Mouse (Mus musculus) heart, embryonic 14.5 days (tissue): Measurements from ENCODE around the gene Csf3. TPM values are rescaled to one million over a fixed set of nuclear protein-coding genes. Genes with fewer than 3 reads are reported as not detected.

ENCODE experiments used
- ATAC-seq: fragments of 200-750 bp; cut with Nextera tagmentation; 2 replicates; pipeline ENCODE4 v1.8.0; 2017; ENCODE audit warnings: low read depth, moderate TSS enrichment; ENCODE audit not compliant: insufficient number of reproducible peaks, insufficient read depth, low FRiP score
- H3K27ac ChIP-seq, 2 experiments: fragments of 200-500 bp in 1 of 2; fragments of 300-500 bp in 1 of 2; sonication (generic) in 1 of 2; replicated peaks in 1 of 2; 2 replicates each; pipeline ENCODE4 v1.5.1; 2012 to 2014; ENCODE audit warnings: low read depth in 2 of 2, low read length in 2 of 2, control low read depth in 1 of 2, mild to moderate bottlenecking in 1 of 2, mixed read lengths in 1 of 2; ENCODE audit not compliant: control insufficient read depth in 1 of 2, insufficient read depth in 1 of 2
- H3K27me3 ChIP-seq: fragments of 300-500 bp; sonication (generic); 2 replicates; pipeline ENCODE4 v1.6.1; 2014; ENCODE audit warnings: mild to moderate bottlenecking, low read length, control low read depth; ENCODE audit not compliant: control insufficient read depth, insufficient read depth
- H3K36me3 ChIP-seq: fragments of 300-500 bp; sonication (generic); 2 replicates; pipeline ENCODE4 v1.6.1; 2014; ENCODE audit warnings: mild to moderate bottlenecking, control low read depth, low read length, mixed read lengths; ENCODE audit not compliant: control insufficient read depth, insufficient read depth
- H3K4me1 ChIP-seq, 2 experiments: fragments of 200-500 bp in 1 of 2; fragments of 300-500 bp in 1 of 2; sonication (generic) in 1 of 2; 2 replicates each; pipeline ENCODE4 v1.6.1; 2012 to 2014; ENCODE audit warnings: low read length in 2 of 2, control low read depth in 1 of 2, mixed read lengths in 1 of 2; ENCODE audit not compliant: control insufficient read depth in 2 of 2, insufficient read depth in 2 of 2
- H3K4me2 ChIP-seq: fragments of 300-500 bp; sonication (generic); 2 replicates; pipeline ENCODE4 v1.6.1; 2014; ENCODE audit warnings: mild to moderate bottlenecking, low read length
- H3K4me3 ChIP-seq, 2 experiments: fragments of 200-500 bp in 1 of 2; fragments of 300-500 bp in 1 of 2; sonication (generic) in 1 of 2; 2 replicates each; pipeline ENCODE4 v1.5.1; 2012 to 2014; ENCODE audit warnings: low read length in 2 of 2, mild to moderate bottlenecking in 2 of 2, control low read depth in 1 of 2, low read depth in 1 of 2, moderate library complexity in 1 of 2; ENCODE audit not compliant: control insufficient read depth in 1 of 2, insufficient read depth in 1 of 2
- H3K9ac ChIP-seq: fragments of 300-500 bp; sonication (generic); 2 replicates; pipeline ENCODE4 v1.6.1; 2014; ENCODE audit warnings: mild to moderate bottlenecking, low read length
- H3K9me3 ChIP-seq: fragments of 300-500 bp; sonication (generic); 2 replicates; pipeline ENCODE4 v1.6.1; 2016; ENCODE audit warnings: low read length, control low read depth; ENCODE audit not compliant: control insufficient read depth
- WGBS: fragments of 180-500 bp; shearing (Covaris S2); extraction: QIAGEN DNeasy Blood & Tissue Kit; methylation state at CpG from one replicate; pipeline ENCODE4 v1.1.7; 2014; 5-methylcytosine and 5-hydroxymethylcytosine counted together
- polyA plus RNA-seq: library from polyadenylated mRNA; unstranded; fragments of >200 nt; fragmentation: Nextera tagmentation; extraction: Ambion mirVana; gene quantifications from 2 replicates; pipeline ENCODE4 v1.2.1, GENCODE M21; 2014

Csf3 gene
- polyA plus RNA-seq, 1 experiment from 2014 or later = not detected

GRCm38 (mm10) chr11:98720756-98721155 lies 19.7 kb downstream of the Csf3 start:
- Histone ChIP-seq H3K4me2 (no peak overlapping the region), H3K9me3 (no peaks in the 10 kb centered on the region), H3K27me3 (no peaks in the 10 kb centered on the region), H3K27ac (peak overlapping the region in 1 of 2 experiments; percentile 90; a peak in 2 of 4 replicates), H3K9ac (no peak overlapping the region), H3K36me3 (peaks cover 42% of the 10 kb centered on the region), H3K4me3 (no peak overlapping the region), H3K4me1 (peaks cover 7 to 15% of the 10 kb centered on the region in 2 experiments; a peak in 3 of 4 replicates)
- WGBS = 64% methylated on average over 2 of the region's 2 CpGs
- ATAC-seq = no peak

GRCm38 (mm10) chr11:98721458-98722226 lies 20.6 kb downstream of the Csf3 start:
- peaks cover 7 to 15% of the 10 kb centered on the region in 2 experiments; a peak in 3 of 4 replicates for H3K4me1 ChIP-seq
- H3K4me3 ChIP-seq = no peak overlapping the region
- peak overlapping the region; percentile 90 for H3K27ac ChIP-seq
- H3K9ac ChIP-seq = peak overlapping the region; percentile 9; the same call in 1 of the 2 replicates
- no peaks in the 10 kb centered on the region for H3K9me3 ChIP-seq
- ATAC-seq = peak; percentile 68
- WGBS = 43% methylated on average over 24 of the region's 24 CpGs
- no peaks in the 10 kb centered on the region for H3K27me3 ChIP-seq
- peak overlapping the region; percentile 32; the same call in 1 of the 2 replicates for H3K4me2 ChIP-seq
- peaks cover 39% of the 10 kb centered on the region for H3K36me3 ChIP-seq

GRCm38 (mm10) chr11:98723098-98723497 lies 22.0 kb downstream of the Csf3 start:
- Histone ChIP-seq H3K9ac (0 out of 2 replicates have a peak overlapping the region, but pooled peaks have one; percentile 6), H3K27me3 (no peaks in the 10 kb centered on the region), H3K4me2 (no peak overlapping the region), H3K4me1 (peaks cover 7 to 15% of the 10 kb centered on the region in 2 experiments; a peak in 3 of 4 replicates), H3K9me3 (no peaks in the 10 kb centered on the region), H3K27ac (no peak overlapping the region), H3K36me3 (peaks cover 40% of the 10 kb centered on the region), H3K4me3 (no peak overlapping the region)
- ATAC-seq = no peak
- WGBS = 78% methylated on average over 7 of the region's 7 CpGs

GRCm38 (mm10) chr11:98725926-98726506 lies 25.0 kb downstream of the Csf3 start:
- peaks cover 40% of the 10 kb centered on the region for H3K36me3 ChIP-seq
- 92% methylated on average over 15 of the region's 15 CpGs for WGBS
- H3K4me1 ChIP-seq = peaks cover 11 to 21% of the 10 kb centered on the region in 2 experiments
- H3K9me3 ChIP-seq = no peaks in the 10 kb centered on the region
- no peak overlapping the region for H3K4me2 ChIP-seq
- no peak for ATAC-seq
- no peaks in the 10 kb centered on the region for H3K27me3 ChIP-seq
- H3K9ac ChIP-seq = no peak overlapping the region
- H3K4me3 ChIP-seq = no peak overlapping the region
- no peak overlapping the region for H3K27ac ChIP-seq

- H3K4me3 ChIP-seq = peak within 1 kb of the TSS; percentile 47 to 89
- H3K9ac ChIP-seq = peak within 1 kb of the TSS; percentile 78
- H3K36me3 ChIP-seq = peaks cover 33% of the 10 kb centered on the region
- under 1% methylated on average over 16 of the region's 16 CpGs for WGBS
- peak within 1 kb of the TSS; percentile 76 for H3K4me2 ChIP-seq
- peak; percentile 81 for ATAC-seq
- H3K4me1 ChIP-seq = peaks cover 4 to 10% of the 10 kb centered on the region in 2 experiments
- H3K27ac ChIP-seq = peak within 1 kb of the TSS; percentile 11 to 69; a peak in 3 of 4 replicates
- peaks cover under 1% of the 10 kb centered on the region; the same call in 1 of the 2 replicates for H3K9me3 ChIP-seq
- no peaks in the 10 kb centered on the region for H3K27me3 ChIP-seq
Observed at GRCm38 (mm10) chr11:98729119-98729588, 28.1 kb downstream of the Csf3 start, which contains the start of gene Med24. Med24 (minus strand) TSS chr11:98729435.

- Histone ChIP-seq H3K36me3 (peaks cover 17% of the 10 kb centered on the region), H3K9ac (no peak overlapping the region), H3K4me1 (peaks cover 4 to 10% of the 10 kb centered on the region in 2 experiments), H3K4me3 (no peak overlapping the region), H3K27ac (no peak overlapping the region), H3K9me3 (peaks cover 3% of the 10 kb centered on the region; the same call in 1 of the 2 replicates), H3K4me2 (no peak overlapping the region), H3K27me3 (no peaks in the 10 kb centered on the region)
- ATAC-seq = no peak
- whole genome bisulfite sequencing = 57% methylated on average over 4 of the region's 4 CpGs
Observed at GRCm38 (mm10) chr11:98730727-98731126, 29.7 kb downstream of the Csf3 start.

- no peak overlapping the region for H3K4me3 ChIP-seq
- 50% methylated on average over 5 of the region's 5 CpGs for WGBS
- H3K4me2 ChIP-seq = no peak overlapping the region
- H3K27me3 ChIP-seq = no peaks in the 10 kb centered on the region
- no peak overlapping the region for H3K27ac ChIP-seq
- H3K9ac ChIP-seq = no peak overlapping the region
- peaks cover 4 to 10% of the 10 kb centered on the region in 2 experiments for H3K4me1 ChIP-seq
- peaks cover 3% of the 10 kb centered on the region; the same call in 1 of the 2 replicates for H3K9me3 ChIP-seq
- H3K36me3 ChIP-seq = peaks cover 13% of the 10 kb centered on the region
- ATAC-seq = no peak
Observed at GRCm38 (mm10) chr11:98731134-98731533, 30.1 kb downstream of the Csf3 start.
